Mouse (Mus musculus): Measurements from ENCODE around the gene Agrn.

- TF ChIP-seq POLR2A (IDR thresholded peaks at IDR 0.05; ENCODE audit: insufficient read depth, low read depth, low read length) (no peak), CTCF (IDR thresholded peaks at IDR 0.05; ENCODE audit: insufficient read depth, low read depth, low read length) (no peak)
Observed at GRCm38 (mm10) chr4:156228393-156229024, 31.2 kb upstream of the Agrn start.

Data from olfactory bulb, adult 2 months (tissue).